In the genomic region with DNA sequence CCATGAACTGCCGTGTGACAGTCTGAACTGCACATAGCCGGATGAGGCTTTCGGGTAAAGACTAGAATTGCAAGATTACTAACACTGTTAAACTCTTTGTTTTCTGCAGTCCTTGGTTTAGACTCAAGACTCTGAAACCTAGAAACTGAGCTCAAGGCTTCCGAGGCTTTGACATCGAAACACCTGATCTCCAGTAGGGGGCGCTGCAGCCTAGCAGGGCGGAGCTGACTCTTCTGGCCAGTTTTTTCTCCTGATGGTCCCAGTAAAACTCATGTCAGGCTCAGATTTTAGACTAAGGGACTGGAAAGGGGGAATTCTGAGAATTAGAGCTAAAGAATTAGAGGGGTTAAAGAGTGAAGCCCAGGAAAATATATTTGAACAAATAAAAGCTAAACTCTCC, we compare ENCODE assay signal across 10 mouse cellular contexts. TPM values are rescaled to one million over a fixed set of nuclear protein-coding genes. Genes with fewer than 3 reads are reported as not detected.
A peak's percentile ranks its signal among the peaks of the same experiment; 100 is the strongest.
DNase-seq lines count a peak whose midpoint lies in the region; ATAC-seq and TF ChIP-seq lines count a peak whose summit lies in the region.
"Had no signal": no experiment of that assay in that cellular context is flagged by ENCODE, and none has a peak within 500 bp of the region (broad histone marks: within the 10 kb centered on the region; RNA-seq: fewer than 3 reads in every experiment).

No protein-coding gene starts in this region.

- no peaks in the 10 kb centered on the region for H3K27me3 ChIP-seq in intestine, postnatal 0 days (replicated peaks; ENCODE audit: control insufficient read depth, insufficient read depth, low read length)
- no peaks in the 10 kb centered on the region for H3K27me3 ChIP-seq in intestine, embryonic 16.5 days (replicated peaks; ENCODE audit: control insufficient read depth, insufficient read depth, low read length)
- no peaks in the 10 kb centered on the region for H3K27me3 ChIP-seq in limb, embryonic 11.5 days (ENCODE audit: control insufficient read depth, insufficient read depth, low read length)

- no peak overlapping the region for H3K4me2 ChIP-seq in intestine, postnatal 0 days (replicated peaks; ENCODE audit: low read depth)
- no peak overlapping the region for H3K4me2 ChIP-seq in intestine, embryonic 16.5 days (ENCODE audit: low read depth, low read length)
- H3K4me2 ChIP-seq in limb, embryonic 11.5 days (ENCODE audit: low read depth, severe bottlenecking) = no peak overlapping the region

- no peaks in the 10 kb centered on the region for H3K4me1 ChIP-seq in intestine, postnatal 0 days (replicated peaks; ENCODE audit: control insufficient read depth, insufficient read depth, low read length)
- no peaks in the 10 kb centered on the region for H3K4me1 ChIP-seq in intestine, embryonic 16.5 days (ENCODE audit: control insufficient read depth, insufficient read depth, low read length)
- H3K4me1 ChIP-seq in limb, embryonic 11.5 days (ENCODE audit: control insufficient read depth, insufficient read depth, low read length) = no peaks in the 10 kb centered on the region

- no peak overlapping the region for H3K27ac ChIP-seq in intestine, postnatal 0 days (ENCODE audit: low read depth, low read length)
- H3K27ac ChIP-seq in intestine, embryonic 16.5 days (ENCODE audit: low read length) = no peak overlapping the region
- H3K27ac ChIP-seq in limb, embryonic 11.5 days (replicated peaks; ENCODE audit: low read depth, low read length) = no peak overlapping the region

- H3K9ac ChIP-seq in intestine, postnatal 0 days (ENCODE audit: low read depth, low read length) = no peak overlapping the region
- no peak overlapping the region for H3K9ac ChIP-seq in intestine, embryonic 16.5 days (ENCODE audit: low read depth, low read length)
- no peak overlapping the region for H3K9ac ChIP-seq in limb, embryonic 11.5 days (ENCODE audit: low read length)

- H3K4me3 ChIP-seq in intestine, postnatal 0 days (ENCODE audit: low read depth, low read length) = no peak overlapping the region
- H3K4me3 ChIP-seq in intestine, embryonic 16.5 days (ENCODE audit: low read length) = no peak overlapping the region
- H3K4me3 ChIP-seq in limb, embryonic 11.5 days (ENCODE audit: low read depth, low read length) = no peak overlapping the region

- intact Hi-C loops in heart, postnatal 10 days (cut with DNase I) = loop anchor here (2.0 to 5.0 kb wide), 3 partner anchors 32 to 150 kb away; no protein-coding TSS in a partner anchor

- ATAC-seq in intestine, postnatal 0 days = no peak
- ATAC-seq in intestine, embryonic 16.5 days = no peak
- ATAC-seq in common myeloid progenitor, adult 5-6 weeks (replicated peaks; ENCODE audit: low read depth, poor library complexity, severe bottlenecking) = peak; percentile 77; the same call in 1 of the 2 replicates
- no peak for ATAC-seq in limb, embryonic 11.5 days (ENCODE audit: insufficient number of reproducible peaks, low FRiP score, low TSS enrichment, low read depth)

- WGBS in intestine, postnatal 0 days = 12% methylated on average over 7 of the region's 7 CpGs
- WGBS in intestine, embryonic 16.5 days = 12% methylated on average over 7 of the region's 7 CpGs
- 20% methylated on average over 7 of the region's 7 CpGs for WGBS in limb, embryonic 11.5 days

- H3K9me3 ChIP-seq in intestine, postnatal 0 days (ENCODE audit: control insufficient read depth) = no peaks in the 10 kb centered on the region
- no peaks in the 10 kb centered on the region for H3K9me3 ChIP-seq in intestine, embryonic 16.5 days (ENCODE audit: control insufficient read depth, low read length)
- no peaks in the 10 kb centered on the region for H3K9me3 ChIP-seq in limb, embryonic 11.5 days (ENCODE audit: control insufficient read depth, low read length)

- TF ChIP-seq CTCF in intestine, postnatal 0 days (IDR thresholded peaks at IDR 0.05; ENCODE audit: low read depth) = peak; percentile 96

- DNase-seq in T-cell, adult 2 months (ENCODE audit: low spot score) = peak; percentile 76
- DNase-seq in heart, postnatal 10 days = peak; percentile 80 to 91
- DNase-seq in limb, embryonic 11.5 days (ENCODE audit: low spot score) = peak; percentile 89
- DNase-seq in retina, adult 2 months (ENCODE audit: low read depth, low spot score) = peak; percentile 45
- peak; percentile 83 to 84 for DNase-seq in thymus, postnatal 36 days

- no peaks in the 10 kb centered on the region for H3K36me3 ChIP-seq in intestine, postnatal 0 days (ENCODE audit: control insufficient read depth, insufficient read depth)
- no peaks in the 10 kb centered on the region for H3K36me3 ChIP-seq in intestine, embryonic 16.5 days (ENCODE audit: control insufficient read depth, insufficient read depth, low read length)
- no peaks in the 10 kb centered on the region for H3K36me3 ChIP-seq in limb, embryonic 11.5 days (ENCODE audit: control insufficient read depth, insufficient read depth, low read length)

RNA-seq across cellular contexts. Expression of a gene that starts 6.1 kb away (rescaled TPM):
- not detected in 2 replicates for polyA plus RNA-seq in intestine, postnatal 0 days (2015; fragmentation: Nextera tagmentation; extraction: Ambion mirVana)
- not detected in 2 replicates for polyA plus RNA-seq in intestine, embryonic 16.5 days (2015; fragmentation: Nextera tagmentation; extraction: Ambion mirVana)
- not detected in 2 replicates for total RNA-seq in common myeloid progenitor, adult 5-6 weeks (2017)
- not detected for total RNA-seq in heart, postnatal 10 days (2021)
- polyA plus RNA-seq in limb, embryonic 11.5 days (2014; fragmentation: Nextera tagmentation; extraction: Ambion mirVana) = not detected in 2 replicates
- polyA plus RNA-seq: frontal cortex, adult 2 months; neural tube, embryonic 14.5 days had no signal

RNA-seq across cellular contexts. Expression of a gene that starts 23.2 kb away (rescaled TPM):
- 0.08 TPM in 1 of 2 replicates, not detected in the other for polyA plus RNA-seq in intestine, postnatal 0 days (2015; fragmentation: Nextera tagmentation; extraction: Ambion mirVana)
- polyA plus RNA-seq in intestine, embryonic 16.5 days (2015; fragmentation: Nextera tagmentation; extraction: Ambion mirVana) = not detected in 2 replicates
- total RNA-seq in common myeloid progenitor, adult 5-6 weeks (2017) = not detected in 2 replicates
- total RNA-seq in heart, postnatal 10 days (2021) = not detected
- 0.14 TPM in 1 of 2 replicates, not detected in the other for polyA plus RNA-seq in limb, embryonic 11.5 days (2014; fragmentation: Nextera tagmentation; extraction: Ambion mirVana)

RNA-seq across cellular contexts. Expression of a gene that starts 28.6 kb away (rescaled TPM):
- polyA plus RNA-seq in intestine, postnatal 0 days (2015; fragmentation: Nextera tagmentation; extraction: Ambion mirVana) = 0.23 and 0.46 TPM in 2 replicates
- 0.06 and 0.16 TPM in 2 replicates for polyA plus RNA-seq in intestine, embryonic 16.5 days (2015; fragmentation: Nextera tagmentation; extraction: Ambion mirVana)
- total RNA-seq in common myeloid progenitor, adult 5-6 weeks (2017) = 0.32 and 1.7 TPM in 2 replicates
- 10 to 100 TPM; 39.8 to 49.0 TPM for total RNA-seq in heart, postnatal 10 days (2021)
- polyA plus RNA-seq in limb, embryonic 11.5 days (2014; fragmentation: Nextera tagmentation; extraction: Ambion mirVana) = 0.23 and 0.33 TPM in 2 replicates

RNA-seq across cellular contexts. Expression of a gene that starts 42.8 kb away (rescaled TPM):
- 10.0 and 11.2 TPM in 2 replicates for polyA plus RNA-seq in intestine, postnatal 0 days (2015; fragmentation: Nextera tagmentation; extraction: Ambion mirVana)
- polyA plus RNA-seq in intestine, embryonic 16.5 days (2015; fragmentation: Nextera tagmentation; extraction: Ambion mirVana) = 3.2 and 4.3 TPM in 2 replicates
- 0.23 TPM in 1 of 2 replicates, not detected in the other for total RNA-seq in common myeloid progenitor, adult 5-6 weeks (2017)
- total RNA-seq in heart, postnatal 10 days (2021) = under 1 TPM; 0.69 to 0.74 TPM
- 0.23 and 0.52 TPM in 2 replicates for polyA plus RNA-seq in limb, embryonic 11.5 days (2014; fragmentation: Nextera tagmentation; extraction: Ambion mirVana)

RNA-seq across cellular contexts. Expression of a gene that starts 43.1 kb away (rescaled TPM):
- 7.6 and 8.3 TPM in 2 replicates for polyA plus RNA-seq in intestine, postnatal 0 days (2015; fragmentation: Nextera tagmentation; extraction: Ambion mirVana)
- 9.2 and 10.8 TPM in 2 replicates for polyA plus RNA-seq in intestine, embryonic 16.5 days (2015; fragmentation: Nextera tagmentation; extraction: Ambion mirVana)
- 0.87 and 3.1 TPM in 2 replicates for total RNA-seq in common myeloid progenitor, adult 5-6 weeks (2017)
- total RNA-seq in heart, postnatal 10 days (2021) = 10 to 100 TPM; 19.6 to 20.4 TPM
- 1.4 and 1.5 TPM in 2 replicates for polyA plus RNA-seq in limb, embryonic 11.5 days (2014; fragmentation: Nextera tagmentation; extraction: Ambion mirVana)
